Comparison of ENCODE assay signal across 19 mouse cellular contexts in genomic region chr5:97203646-97204045, GRCm38 (mm10).
"Had no signal": no experiment of that assay in that cellular context is flagged by ENCODE, and none has a peak within 500 bp of the region (broad histone marks: within the 10 kb centered on the region; RNA-seq: fewer than 3 reads in every experiment).

No protein-coding gene starts in this region.

- H3K27ac ChIP-seq: limb, embryonic 12.5 days; limb, embryonic 15.5 days; liver, embryonic 14.5 days; macrophage; midbrain, embryonic 12.5 days; neural tube, embryonic 13.5 days had no signal

- H3K36me3 ChIP-seq: limb, embryonic 12.5 days; limb, embryonic 15.5 days; midbrain, embryonic 12.5 days; neural tube, embryonic 13.5 days had no signal

- DNase-seq: kidney, postnatal 14 days; kidney, postnatal 4 days; left cerebral cortex, postnatal 4 days; liver, postnatal 0 days; lung, embryonic 14.5 days; retina, postnatal 1 day; right cerebral cortex, postnatal 25 days; thymus, adult 18-20 months; thymus, postnatal 36 days had no signal

- H3K27me3 ChIP-seq: limb, embryonic 12.5 days; limb, embryonic 15.5 days; midbrain, embryonic 12.5 days had no signal

- H3K9me3 ChIP-seq: limb, embryonic 12.5 days; limb, embryonic 15.5 days; midbrain, embryonic 12.5 days; neural tube, embryonic 13.5 days had no signal

- H3K9ac ChIP-seq: limb, embryonic 12.5 days; limb, embryonic 15.5 days; liver, embryonic 14.5 days; liver, postnatal 0 days; lung, embryonic 14.5 days; midbrain, embryonic 12.5 days; neural tube, embryonic 13.5 days had no signal

- ATAC-seq: liver, postnatal 0 days; lung, postnatal 0 days; midbrain, embryonic 16.5 days had no signal

- H3K4me1 ChIP-seq: limb, embryonic 12.5 days; limb, embryonic 15.5 days had no signal

- H3K4me2 ChIP-seq: limb, embryonic 12.5 days; limb, embryonic 15.5 days; liver, embryonic 11.5 days; lung, embryonic 14.5 days; midbrain, embryonic 12.5 days; neural tube, embryonic 13.5 days had no signal

- H3K4me3 ChIP-seq: limb, embryonic 12.5 days; limb, embryonic 15.5 days; midbrain, embryonic 12.5 days; myocyte; neural tube, embryonic 13.5 days had no signal
